In genomic region chr13:4265047-4265446, GRCm38 (mm10) we compare ENCODE assay signal across 31 mouse cellular contexts. TPM values are rescaled to one million over a fixed set of nuclear protein-coding genes. Genes with fewer than 3 reads are reported as not detected.
DNase-seq lines count a peak whose midpoint lies in the region; ATAC-seq and TF ChIP-seq lines count a peak whose summit lies in the region.
"Had no signal": no experiment of that assay in that cellular context is flagged by ENCODE, and none has a peak within 500 bp of the region (broad histone marks: within the 10 kb centered on the region; RNA-seq: fewer than 3 reads in every experiment).

No protein-coding gene starts in this region.

- no peaks in the 10 kb centered on the region for H3K4me1 ChIP-seq in kidney, adult 2 months (ENCODE audit: control insufficient read depth, insufficient read depth, low read length)
- H3K4me1 ChIP-seq in liver, adult 2 months (ENCODE audit: control insufficient read depth, insufficient read depth, low read length): peaks cover 3% of the 10 kb centered on the region; the same call in 1 of the 2 replicates
- H3K4me1 ChIP-seq in liver, embryonic 11.5 days (replicated peaks; ENCODE audit: control insufficient read depth, insufficient read depth, low read length): no peaks in the 10 kb centered on the region
- peaks cover 4% of the 10 kb centered on the region; the same call in 1 of the 2 replicates for H3K4me1 ChIP-seq in intestine, postnatal 0 days (replicated peaks; ENCODE audit: control insufficient read depth, insufficient read depth, low read length)
- H3K4me1 ChIP-seq: embryonic facial prominence, embryonic 13.5 days; embryonic facial prominence, embryonic 15.5 days; forebrain, embryonic 10.5 days; forebrain, embryonic 12.5 days; forebrain, embryonic 15.5 days had no signal

- no peak overlapping the region for H3K27ac ChIP-seq in kidney, adult 2 months (ENCODE audit: insufficient read depth, low read depth, low read length)
- no peak overlapping the region for H3K27ac ChIP-seq in liver, adult 2 months (replicated peaks; ENCODE audit: insufficient read depth, low read depth, low read length)
- H3K27ac ChIP-seq in liver, embryonic 11.5 days (ENCODE audit: low read depth, low read length): no peak overlapping the region
- H3K27ac ChIP-seq in intestine, postnatal 0 days (ENCODE audit: low read depth, low read length): peak overlapping the region; percentile 78; the same call in 1 of the 2 replicates
- H3K27ac ChIP-seq: embryonic facial prominence, embryonic 13.5 days; embryonic facial prominence, embryonic 15.5 days; forebrain, embryonic 10.5 days; forebrain, embryonic 12.5 days; forebrain, embryonic 15.5 days had no signal

- no peaks in the 10 kb centered on the region for H3K9me3 ChIP-seq in liver, embryonic 11.5 days (ENCODE audit: control insufficient read depth, low read length)
- H3K9me3 ChIP-seq in intestine, postnatal 0 days (ENCODE audit: control insufficient read depth): no peaks in the 10 kb centered on the region
- H3K9me3 ChIP-seq: embryonic facial prominence, embryonic 13.5 days; embryonic facial prominence, embryonic 15.5 days; forebrain, embryonic 10.5 days; forebrain, embryonic 12.5 days; forebrain, embryonic 15.5 days; G1E had no signal

- H3K4me2 ChIP-seq in liver, embryonic 11.5 days: no peak overlapping the region
- H3K4me2 ChIP-seq in intestine, postnatal 0 days (replicated peaks; ENCODE audit: low read depth): no peak overlapping the region
- H3K4me2 ChIP-seq: embryonic facial prominence, embryonic 13.5 days; embryonic facial prominence, embryonic 15.5 days; forebrain, embryonic 12.5 days; forebrain, embryonic 15.5 days had no signal

- TF ChIP-seq CTCF in kidney, adult 2 months (conservative IDR thresholded peaks at IDR 0.05; ENCODE audit: insufficient read depth, insufficient read length, low read depth, low read length): no peak
- TF ChIP-seq CTCF in liver, adult 2 months (IDR thresholded peaks at IDR 0.05; ENCODE audit: low read depth, low read length): no peak
- TF ChIP-seq CTCF in intestine, postnatal 0 days (IDR thresholded peaks at IDR 0.05; ENCODE audit: low read depth): no peak

- no peak for TF ChIP-seq POLR2A in kidney, adult 2 months (IDR thresholded peaks at IDR 0.05; ENCODE audit: low read depth, low read length)
- no peak for TF ChIP-seq POLR2A in liver, adult 2 months (IDR thresholded peaks at IDR 0.05; ENCODE audit: extremely low read depth, insufficient read depth, low read length)

- H3K4me3 ChIP-seq in kidney, adult 2 months (ENCODE audit: insufficient read depth, low read depth, low read length): no peak overlapping the region
- H3K4me3 ChIP-seq in liver, adult 2 months (ENCODE audit: insufficient read depth, low read depth, low read length): no peak overlapping the region
- H3K4me3 ChIP-seq in liver, embryonic 11.5 days (ENCODE audit: low read depth, low read length): no peak overlapping the region
- H3K4me3 ChIP-seq in intestine, postnatal 0 days (ENCODE audit: low read depth, low read length): no peak overlapping the region
- H3K4me3 ChIP-seq: embryonic facial prominence, embryonic 13.5 days; embryonic facial prominence, embryonic 15.5 days; erythroblast, embryonic 14.5 days; forebrain, embryonic 10.5 days; forebrain, embryonic 12.5 days; forebrain, embryonic 15.5 days had no signal

- H3K27me3 ChIP-seq in kidney, adult 2 months (replicated peaks; ENCODE audit: control insufficient read depth, insufficient read depth, low read length): no peaks in the 10 kb centered on the region
- no peaks in the 10 kb centered on the region for H3K27me3 ChIP-seq in liver, adult 2 months (ENCODE audit: control insufficient read depth, insufficient read depth, low read length)
- no peaks in the 10 kb centered on the region for H3K27me3 ChIP-seq in liver, embryonic 11.5 days (replicated peaks; ENCODE audit: control insufficient read depth, insufficient read depth, low read length)
- no peaks in the 10 kb centered on the region for H3K27me3 ChIP-seq in intestine, postnatal 0 days (replicated peaks; ENCODE audit: control insufficient read depth, insufficient read depth, low read length)
- H3K27me3 ChIP-seq: CH12.LX; embryonic facial prominence, embryonic 13.5 days; embryonic facial prominence, embryonic 15.5 days; forebrain, embryonic 12.5 days; forebrain, embryonic 15.5 days; Patski had no signal

- ATAC-seq in liver, embryonic 11.5 days (replicated peaks; ENCODE audit: low FRiP score): no peak
- ATAC-seq in intestine, postnatal 0 days: peak; percentile 99
- ATAC-seq: activated CD4-positive, CD25-positive, alpha-beta regulatory T cell, adult 4 months; CD4-positive, CD25-positive, alpha-beta regulatory T cell, adult 4 months; forebrain, embryonic 15.5 days; forebrain, postnatal 0 days; Patski had no signal

- WGBS in kidney, adult 2 months: 61% methylated on average over 2 of the region's 2 CpGs
- WGBS in liver, adult 2 months: 58% methylated on average over 2 of the region's 2 CpGs
- WGBS in liver, embryonic 11.5 days: 92% methylated on average over 2 of the region's 2 CpGs
- WGBS in intestine, postnatal 0 days: 45% methylated on average over 2 of the region's 2 CpGs

- peak; percentile 64 for DNase-seq in kidney, adult 2 months
- DNase-seq in kidney, adult 11 months: no peak
- DNase-seq in liver, adult 2 months (ENCODE audit: extremely low read depth, low read depth, low spot score): peak; percentile 89
- no peak for DNase-seq in liver, embryonic 11.5 days (ENCODE audit: low spot score)
- no peak for DNase-seq in lung, postnatal 4 days
- DNase-seq: adrenal gland, adult 8-10 months; adrenal gland, postnatal 14 days; B cell, adult 2 months; cerebellum, adult 11 months; cerebellum, adult 18-20 months; cerebellum, adult 8-10 months; cerebellum, adult 9-11 months; cerebellum, postnatal 14 days; cerebellum, postnatal 36 days; embryo, embryonic 11 days; forebrain, postnatal 0 days had no signal

- no peak overlapping the region for H3K9ac ChIP-seq in liver, adult 2 months (ENCODE audit: low read depth, low read length)
- H3K9ac ChIP-seq in liver, embryonic 11.5 days (ENCODE audit: low read depth, low read length): no peak overlapping the region
- no peak overlapping the region for H3K9ac ChIP-seq in intestine, postnatal 0 days (ENCODE audit: low read depth, low read length)
- H3K9ac ChIP-seq: embryonic facial prominence, embryonic 13.5 days; embryonic facial prominence, embryonic 15.5 days; forebrain, embryonic 12.5 days; forebrain, embryonic 15.5 days; forebrain, postnatal 0 days had no signal

- H3K36me3 ChIP-seq in kidney, adult 2 months (ENCODE audit: control insufficient read depth, insufficient read depth, low read length): no peaks in the 10 kb centered on the region
- H3K36me3 ChIP-seq in liver, adult 2 months (ENCODE audit: control insufficient read depth, insufficient read depth, low read length): peaks cover 14% of the 10 kb centered on the region
- H3K36me3 ChIP-seq in liver, embryonic 11.5 days (ENCODE audit: control insufficient read depth, insufficient read depth, low read length): no peaks in the 10 kb centered on the region
- 0 out of 2 replicates have a peak, but pooled peaks cover 5% of the 10 kb centered on the region for H3K36me3 ChIP-seq in intestine, postnatal 0 days (ENCODE audit: control insufficient read depth, insufficient read depth)
- H3K36me3 ChIP-seq: embryonic facial prominence, embryonic 13.5 days; embryonic facial prominence, embryonic 15.5 days; forebrain, embryonic 10.5 days; forebrain, embryonic 12.5 days; forebrain, embryonic 15.5 days; G1E had no signal

- H3K79me2 ChIP-seq in liver, adult 2 months (ENCODE audit: control insufficient read depth, insufficient read depth, low read length): no peaks in the 10 kb centered on the region

RNA-seq across cellular contexts. Expression of gene Akr1c12, which starts 14.2 kb away (rescaled TPM):
- 3.1 and 4.6 TPM in 2 replicates for polyA plus RNA-seq in kidney, adult 2 months (2012; rRNA removed)
- total RNA-seq in liver, adult 2 months (2014; rRNA removed): 97.7 and 125 TPM in 2 replicates
- 21.0 and 22.8 TPM in 2 replicates for polyA plus RNA-seq in liver, adult 2 months (2012; rRNA removed)
- 16.7 and 17.8 TPM in 2 replicates for polyA plus RNA-seq in liver, embryonic 11.5 days (2014; fragmentation: Nextera tagmentation; extraction: Ambion mirVana)
- 215 and 226 TPM in 2 replicates for polyA plus RNA-seq in intestine, postnatal 0 days (2015; fragmentation: Nextera tagmentation; extraction: Ambion mirVana)
- total RNA-seq: adrenal gland, adult 18-20 months; forebrain, postnatal 0 days had no signal
- polyA plus RNA-seq: embryonic facial prominence, embryonic 11.5 days; embryonic facial prominence, embryonic 13.5 days; embryonic facial prominence, embryonic 15.5 days; erythroblast, embryonic 14.5 days had no signal

RNA-seq across cellular contexts. Expression of gene Akr1c19, which starts 36.5 kb away (rescaled TPM):
- polyA plus RNA-seq in kidney, adult 2 months (2012; rRNA removed): 16.5 and 24.1 TPM in 2 replicates
- 182 and 199 TPM in 2 replicates for total RNA-seq in liver, adult 2 months (2014; rRNA removed)
- 20.3 and 25.8 TPM in 2 replicates for polyA plus RNA-seq in liver, adult 2 months (2012; rRNA removed)
- polyA plus RNA-seq in liver, embryonic 11.5 days (2014; fragmentation: Nextera tagmentation; extraction: Ambion mirVana): 45.6 and 48.5 TPM in 2 replicates
- polyA plus RNA-seq in intestine, postnatal 0 days (2015; fragmentation: Nextera tagmentation; extraction: Ambion mirVana): 936 and 1,023 TPM in 2 replicates
- total RNA-seq: CH12.LX; common myeloid progenitor, adult 5-6 weeks had no signal
- polyA plus RNA-seq: activated CD4-positive, CD25-positive, alpha-beta regulatory T cell, adult 4 months; CD4-positive, CD25-positive, alpha-beta regulatory T cell, adult 4 months; embryonic facial prominence, embryonic 13.5 days; G1E had no signal

Comparison
In these comparisons a context has a peak if more than half of its experiments do, and no peak if none do; other contexts are left out.
1. DNase-seq: peak in kidney, adult 2 months (single experiment) and liver, adult 2 months (single experiment); none in kidney, adult 11 months (single experiment), liver, embryonic 11.5 days (single experiment) and lung, postnatal 4 days (0 of 2).
2. RNA of gene Akr1c19, which starts 36.5 kb away (polyA plus RNA-seq): 936 to 1,023 TPM in intestine, postnatal 0 days; 45.6 to 48.5 TPM in liver, embryonic 11.5 days, 20.3 to 25.8 TPM in liver, adult 2 months and 16.5 to 24.1 TPM in kidney, adult 2 months; every median in the first group is over 10 times any median in the second.